Mouse (Mus musculus) erythroblast, embryonic 14.5 days (primary cell): ENCODE measurements around the gene Lekr1.

Source experiments
- GATA1 ChIP-seq: IDR thresholded peaks from 2 replicates; pipeline ENCODE4 v1.6.1; 2012; ENCODE audit warnings: low read length, inconsistent platforms, mixed read lengths
- TAL1 ChIP-seq: IDR thresholded peaks from 3 replicates; pipeline ENCODE4 v1.6.1; 2012; ENCODE audit warnings: low read length, inconsistent platforms, mixed read lengths

- no peak for TF ChIP-seq GATA1
- TF ChIP-seq TAL1 = no peak
These were observed 192.1 kb downstream of the Lekr1 start for GRCm38 (mm10) chr3:65858118-65858517.
